Mouse (Mus musculus): Measurements from ENCODE around the gene Krtap2-4. TPM values are rescaled to one million over a fixed set of nuclear protein-coding genes. Genes with fewer than 3 reads are reported as not detected.
"Not testable (repeated sequence)": the region's sequence is repeated elsewhere in the genome, so short reads cannot be mapped to it uniquely, and the experiment has no call there.

Krtap2-4 gene
- polyA plus RNA-seq, 1 experiment from 2014 or later: not detected

GRCm38 (mm10) chr11:99633293-99633692 lies 18.6 kb upstream of the Krtap2-4 start:
- no peak for ATAC-seq (ENCODE audit: borderline replicate concordance, extremely low read depth, low FRiP score, low TSS enrichment)
- Histone ChIP-seq H3K9me3 (no peaks in the 10 kb centered on the region), H3K9ac (no peak overlapping the region), H3K27ac (no peak overlapping the region), H3K36me3 (no peaks in the 10 kb centered on the region), H3K27me3 (no peaks in the 10 kb centered on the region), H3K4me3 (no peak overlapping the region), H3K4me1 (no peaks in the 10 kb centered on the region), H3K4me2 (no peak overlapping the region)
- WGBS: 57% methylated on average over 2 of the region's 2 CpGs

- Histone ChIP-seq H3K9me3 (no peaks in the 10 kb centered on the region), H3K4me3 (no peak overlapping the region), H3K9ac (no peak overlapping the region), H3K4me2 (no peak overlapping the region), H3K27ac (no peak overlapping the region), H3K4me1 (no peaks in the 10 kb centered on the region), H3K36me3 (no peaks in the 10 kb centered on the region), H3K27me3 (no peaks in the 10 kb centered on the region)
- no peak for ATAC-seq (ENCODE audit: borderline replicate concordance, extremely low read depth, low FRiP score, low TSS enrichment)
- WGBS: 37% methylated on average over 3 of the region's 3 CpGs
Measured at GRCm38 (mm10) chr11:99630890-99631289, 16.2 kb upstream of the Krtap2-4 start.

- no peak within 1 kb of the TSS for H3K27ac ChIP-seq
- no peaks in the 10 kb centered on the region for H3K36me3 ChIP-seq
- WGBS: 78% methylated on average over 4 of the region's 4 CpGs
- no peaks in the 10 kb centered on the region for H3K4me1 ChIP-seq
- H3K4me3 ChIP-seq: no peak within 1 kb of the TSS
- H3K9ac ChIP-seq: no peak within 1 kb of the TSS
- no peaks in the 10 kb centered on the region for H3K9me3 ChIP-seq
- no peaks in the 10 kb centered on the region for H3K27me3 ChIP-seq
- H3K4me2 ChIP-seq: no peak within 1 kb of the TSS
- no peak for ATAC-seq (ENCODE audit: borderline replicate concordance, extremely low read depth, low FRiP score, low TSS enrichment)
Measured at GRCm38 (mm10) chr11:99628138-99628537, 13.5 kb upstream of the Krtap2-4 start, which contains the start of gene Krtap4-1. TSS of gene Krtap4-1 (minus strand) at chr11:99628238.

- WGBS: 57% methylated on average over 2 of the region's 2 CpGs
- H3K27me3 ChIP-seq: no peaks in the 10 kb centered on the region
- no peak within 1 kb of the TSS for H3K4me2 ChIP-seq
Measured at GRCm38 (mm10) chr11:99620335-99620734, 5.7 kb upstream of the Krtap2-4 start, which contains the start of gene Gm11562. TSS of gene Gm11562 (minus strand) at chr11:99620435.

GRCm38 (mm10) chr11:99610089-99610488 lies 4.6 kb downstream of the Krtap2-4 start, which contains the start of gene Gm11937:
TSS of gene Gm11937 (minus strand) at chr11:99610189.
- H3K4me2 ChIP-seq; H3K36me3 ChIP-seq; H3K9ac ChIP-seq; H3K27me3 ChIP-seq; H3K4me3 ChIP-seq; H3K9me3 ChIP-seq; ATAC-seq (ENCODE audit: borderline replicate concordance, extremely low read depth, low FRiP score, low TSS enrichment); H3K4me1 ChIP-seq; H3K27ac ChIP-seq: not testable (repeated sequence)
- WGBS: 57% methylated on average over 1 of the region's 2 CpGs

More at GRCm38 (mm10) chr11:99620335-99620734, 5.7 kb upstream of the Krtap2-4 start, which contains the start of gene Gm11562:
- Histone ChIP-seq H3K9me3 (no peaks in the 10 kb centered on the region), H3K27ac (no peak within 1 kb of the TSS), H3K4me1 (no peaks in the 10 kb centered on the region), H3K36me3 (no peaks in the 10 kb centered on the region), H3K4me3 (no peak within 1 kb of the TSS), H3K9ac (no peak within 1 kb of the TSS)
- ATAC-seq (ENCODE audit: borderline replicate concordance, extremely low read depth, low FRiP score, low TSS enrichment): no peak

- WGBS: 69% methylated on average over 1 of the region's 1 CpGs
- ATAC-seq (ENCODE audit: borderline replicate concordance, extremely low read depth, low FRiP score, low TSS enrichment): no peak
- no peak overlapping the region for H3K9ac ChIP-seq
- no peaks in the 10 kb centered on the region for H3K9me3 ChIP-seq
- H3K27me3 ChIP-seq: no peaks in the 10 kb centered on the region
- H3K4me3 ChIP-seq: no peak overlapping the region
- no peaks in the 10 kb centered on the region for H3K36me3 ChIP-seq
- H3K4me1 ChIP-seq: no peaks in the 10 kb centered on the region
- no peak overlapping the region for H3K4me2 ChIP-seq
- H3K27ac ChIP-seq: no peak overlapping the region
Measured at GRCm38 (mm10) chr11:99609126-99609525, 5.5 kb downstream of the Krtap2-4 start.

- ATAC-seq (ENCODE audit: borderline replicate concordance, extremely low read depth, low FRiP score, low TSS enrichment); H3K4me1 ChIP-seq; H3K4me3 ChIP-seq; H3K27ac ChIP-seq; H3K9ac ChIP-seq; H3K27me3 ChIP-seq; H3K36me3 ChIP-seq; H3K9me3 ChIP-seq; H3K4me2 ChIP-seq: not testable (repeated sequence)
- 63% methylated on average over 1 of the region's 1 CpGs for WGBS
Measured at GRCm38 (mm10) chr11:99603208-99603607, 11.4 kb downstream of the Krtap2-4 start, which contains the start of gene Gm11938. TSS of gene Gm11938 (minus strand) at chr11:99603308.

- not testable (repeated sequence) for ATAC-seq (ENCODE audit: borderline replicate concordance, extremely low read depth, low FRiP score, low TSS enrichment); H3K4me3 ChIP-seq; H3K36me3 ChIP-seq; H3K27ac ChIP-seq; H3K4me1 ChIP-seq; H3K9ac ChIP-seq; H3K27me3 ChIP-seq; H3K4me2 ChIP-seq; H3K9me3 ChIP-seq
- 67% methylated on average over 6 of the region's 6 CpGs for WGBS
Measured at GRCm38 (mm10) chr11:99597742-99598141, 16.9 kb downstream of the Krtap2-4 start, which contains the start of gene Krtap9-3. TSS of gene Krtap9-3 (minus strand) at chr11:99598105.

- 83% methylated on average over 6 of the region's 6 CpGs for WGBS
- ATAC-seq (ENCODE audit: borderline replicate concordance, extremely low read depth, low FRiP score, low TSS enrichment): no peak
Measured at GRCm38 (mm10) chr11:99590981-99591380, 23.7 kb downstream of the Krtap2-4 start, which contains the start of gene Krtap1-3. TSS of gene Krtap1-3 (minus strand) at chr11:99591339.

GRCm38 (mm10) chr11:99585096-99585495 lies 29.6 kb downstream of the Krtap2-4 start:
- H3K9ac ChIP-seq: no peak overlapping the region
- 70% methylated on average over 7 of the region's 7 CpGs for WGBS
- no peak overlapping the region for H3K4me2 ChIP-seq
- H3K27ac ChIP-seq: no peak overlapping the region
- H3K36me3 ChIP-seq: no peaks in the 10 kb centered on the region
- H3K4me3 ChIP-seq: no peak overlapping the region
- no peaks in the 10 kb centered on the region for H3K9me3 ChIP-seq
- no peaks in the 10 kb centered on the region for H3K4me1 ChIP-seq
- ATAC-seq (ENCODE audit: borderline replicate concordance, extremely low read depth, low FRiP score, low TSS enrichment): no peak
- H3K27me3 ChIP-seq: no peaks in the 10 kb centered on the region

More at GRCm38 (mm10) chr11:99590981-99591380, 23.7 kb downstream of the Krtap2-4 start, which contains the start of gene Krtap1-3:
- Histone ChIP-seq H3K4me2 (no peak within 1 kb of the TSS), H3K36me3 (no peaks in the 10 kb centered on the region), H3K27ac (no peak within 1 kb of the TSS), H3K9ac (no peak within 1 kb of the TSS), H3K9me3 (no peaks in the 10 kb centered on the region), H3K27me3 (no peaks in the 10 kb centered on the region), H3K4me3 (no peak within 1 kb of the TSS), H3K4me1 (no peaks in the 10 kb centered on the region)

GRCm38 (mm10) chr11:99583245-99583704 lies 31.4 kb downstream of the Krtap2-4 start, which contains the start of gene Krtap1-4:
TSS of gene Krtap1-4 (minus strand) at chr11:99583654.
- no peaks in the 10 kb centered on the region for H3K9me3 ChIP-seq
- H3K4me3 ChIP-seq: no peak within 1 kb of the TSS
- no peaks in the 10 kb centered on the region for H3K4me1 ChIP-seq
- H3K27ac ChIP-seq: no peak within 1 kb of the TSS
- no peak within 1 kb of the TSS for H3K9ac ChIP-seq
- H3K36me3 ChIP-seq: no peaks in the 10 kb centered on the region
- no peak within 1 kb of the TSS for H3K4me2 ChIP-seq
- ATAC-seq (ENCODE audit: borderline replicate concordance, extremely low read depth, low FRiP score, low TSS enrichment): no peak
- no peaks in the 10 kb centered on the region for H3K27me3 ChIP-seq
- WGBS: 75% methylated on average over 5 of the region's 5 CpGs

GRCm38 (mm10) chr11:99581564-99581963 lies 33.1 kb downstream of the Krtap2-4 start:
- Histone ChIP-seq H3K9me3 (no peaks in the 10 kb centered on the region), H3K27ac (no peak overlapping the region), H3K36me3 (no peaks in the 10 kb centered on the region), H3K4me3 (no peak overlapping the region), H3K4me1 (no peaks in the 10 kb centered on the region), H3K9ac (no peak overlapping the region), H3K4me2 (no peak overlapping the region), H3K27me3 (no peaks in the 10 kb centered on the region)
- no peak for ATAC-seq (ENCODE audit: borderline replicate concordance, extremely low read depth, low FRiP score, low TSS enrichment)
- 59% methylated on average over 6 of the region's 6 CpGs for WGBS

Data from lung, embryonic 15.5 days (tissue).